Mouse (Mus musculus): Measurements from ENCODE around the gene Slc35c2.

Slc35c2 gene

GRCm38 (mm10) chr2:165279351-165279750 is 8.3 kb downstream of the Slc35c2 start:
- intact Hi-C loops (cut with DNase I): no loop called here

- intact Hi-C loops (cut with DNase I): loop anchor here (2.0 kb wide), 1 partner anchor 202 kb away; no protein-coding TSS in a partner anchor
Measured at GRCm38 (mm10) chr2:165277188-165277740, 10.4 kb downstream of the Slc35c2 start.

- intact Hi-C loops (cut with DNase I): loop anchor here (2.0 kb wide), 1 partner anchor 201 kb away; no protein-coding TSS in a partner anchor
Measured at GRCm38 (mm10) chr2:165275824-165276223, 11.8 kb downstream of the Slc35c2 start.

DNA sequence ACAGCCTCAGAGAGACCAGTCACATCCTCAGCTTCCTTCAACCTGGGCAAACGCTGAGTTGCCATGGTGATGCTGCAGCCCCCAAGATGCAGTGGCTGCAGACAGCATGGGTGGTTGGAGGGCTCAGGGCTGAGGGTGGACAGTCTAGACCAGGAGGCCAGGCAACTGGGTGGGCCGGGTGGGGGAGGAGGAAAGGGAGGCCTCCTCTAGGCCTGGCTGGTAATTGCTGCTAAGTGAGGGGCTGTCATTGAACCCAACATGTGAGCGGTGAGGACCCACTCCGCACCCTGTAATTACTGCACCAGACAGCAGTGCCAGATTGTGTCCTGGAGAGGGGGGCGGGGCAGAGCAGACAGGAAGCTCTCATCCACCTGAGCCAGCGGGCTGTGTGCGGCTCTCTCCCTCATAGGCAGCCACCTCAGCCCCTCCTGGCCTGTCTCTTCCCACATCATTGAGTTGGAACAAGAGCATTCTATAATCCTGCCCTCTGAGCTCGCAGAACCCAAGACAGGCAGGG is 12.5 kb downstream of the Slc35c2 start:
- intact Hi-C loops (cut with DNase I): no loop called here

DNA sequence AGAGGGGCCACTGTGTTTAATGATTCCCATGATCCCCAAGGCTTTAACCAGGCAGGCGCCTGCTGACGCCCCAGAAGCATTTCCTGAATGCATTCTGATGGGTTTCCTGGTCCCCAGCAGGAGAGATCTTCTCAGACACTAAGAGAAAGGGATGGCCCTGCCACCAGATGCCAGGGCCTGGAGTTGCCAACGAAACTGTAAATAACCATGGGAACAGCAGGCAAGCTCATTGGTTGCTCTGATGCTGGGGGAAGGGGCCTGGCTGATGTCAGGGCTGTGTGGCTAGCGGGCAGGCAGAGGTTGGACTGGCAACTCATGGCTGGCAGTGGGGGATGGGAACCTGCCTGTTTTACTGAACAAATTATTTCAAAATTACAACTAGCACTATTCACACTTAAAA is 14.1 kb downstream of the Slc35c2 start:
- intact Hi-C loops (cut with DNase I): no loop called here

GRCm38 (mm10) chr2:165271326-165271725 is 16.3 kb downstream of the Slc35c2 start:
- intact Hi-C loops (cut with DNase I): no loop called here

DNA sequence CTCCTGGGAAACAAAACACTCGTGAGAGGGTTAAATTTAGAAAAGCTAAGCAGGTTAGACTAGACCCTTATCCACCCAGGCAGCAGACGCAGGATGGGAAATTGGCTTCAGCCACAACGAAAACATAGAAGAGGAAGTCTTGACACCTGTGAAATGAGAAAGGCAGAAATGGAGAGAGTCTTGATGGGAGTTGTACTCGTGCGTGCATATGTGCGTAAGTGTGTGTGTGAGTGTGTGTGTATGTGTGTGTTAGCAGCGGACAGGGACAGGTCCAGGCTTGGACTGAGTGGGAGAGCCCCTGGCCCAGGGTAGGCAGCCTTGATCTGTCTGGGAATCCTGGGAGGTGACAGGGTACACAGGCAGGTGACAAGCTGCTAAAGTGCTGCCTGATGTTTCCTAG is 16.8 kb downstream of the Slc35c2 start:
- intact Hi-C loops (cut with DNase I): no loop called here

DNA sequence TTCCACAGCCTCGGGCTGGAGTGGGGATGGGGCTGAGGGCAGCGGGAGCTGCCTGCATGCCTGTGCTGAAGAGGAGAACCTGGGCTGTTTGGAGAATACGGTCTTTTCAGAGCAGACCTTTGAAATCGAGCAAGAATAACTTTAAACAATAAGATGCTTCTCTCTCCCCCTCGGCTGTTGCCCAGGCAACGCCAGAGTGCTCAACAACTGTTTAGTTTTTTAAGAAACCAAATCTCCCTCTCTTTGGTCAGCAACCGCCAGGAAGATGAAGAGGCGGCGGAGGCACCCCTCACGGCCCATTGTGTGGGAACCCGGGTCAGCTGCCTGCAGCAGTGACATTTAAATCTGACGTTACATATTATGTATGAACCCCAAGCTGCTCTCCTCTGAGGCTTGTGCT is 20.9 kb downstream of the Slc35c2 start:
- intact Hi-C loops (cut with DNase I): no loop called here

DNA sequence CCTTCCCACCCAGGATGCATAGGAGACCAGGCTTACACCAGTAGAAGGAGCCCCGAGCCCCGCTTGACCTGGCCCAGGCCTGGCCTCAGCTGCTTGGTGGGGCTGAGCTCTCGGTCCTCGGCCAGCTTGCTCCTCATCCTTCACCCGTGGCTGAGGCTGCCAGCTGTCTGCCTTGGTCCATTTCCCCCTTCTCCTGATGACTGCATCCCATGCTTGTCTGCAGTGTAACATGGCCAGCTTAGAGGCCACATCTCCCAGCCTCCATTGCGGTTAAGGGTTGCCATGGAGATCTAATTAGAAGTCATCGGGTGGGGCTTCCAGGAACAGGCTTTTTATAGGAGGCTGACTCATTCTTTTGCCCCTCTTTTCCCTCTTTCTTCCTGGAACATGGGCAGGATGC is 23.8 kb downstream of the Slc35c2 start:
- intact Hi-C loops (cut with DNase I): no loop called here

GRCm38 (mm10) chr2:165262274-165262990 is 25.2 kb downstream of the Slc35c2 start:
- intact Hi-C loops (cut with DNase I): no loop called here

GRCm38 (mm10) chr2:165259859-165260258 is 27.8 kb downstream of the Slc35c2 start:
- intact Hi-C loops (cut with DNase I): no loop called here

GRCm38 (mm10) chr2:165258321-165258720 is 29.3 kb downstream of the Slc35c2 start:
- intact Hi-C loops (cut with DNase I): no loop called here

DNA sequence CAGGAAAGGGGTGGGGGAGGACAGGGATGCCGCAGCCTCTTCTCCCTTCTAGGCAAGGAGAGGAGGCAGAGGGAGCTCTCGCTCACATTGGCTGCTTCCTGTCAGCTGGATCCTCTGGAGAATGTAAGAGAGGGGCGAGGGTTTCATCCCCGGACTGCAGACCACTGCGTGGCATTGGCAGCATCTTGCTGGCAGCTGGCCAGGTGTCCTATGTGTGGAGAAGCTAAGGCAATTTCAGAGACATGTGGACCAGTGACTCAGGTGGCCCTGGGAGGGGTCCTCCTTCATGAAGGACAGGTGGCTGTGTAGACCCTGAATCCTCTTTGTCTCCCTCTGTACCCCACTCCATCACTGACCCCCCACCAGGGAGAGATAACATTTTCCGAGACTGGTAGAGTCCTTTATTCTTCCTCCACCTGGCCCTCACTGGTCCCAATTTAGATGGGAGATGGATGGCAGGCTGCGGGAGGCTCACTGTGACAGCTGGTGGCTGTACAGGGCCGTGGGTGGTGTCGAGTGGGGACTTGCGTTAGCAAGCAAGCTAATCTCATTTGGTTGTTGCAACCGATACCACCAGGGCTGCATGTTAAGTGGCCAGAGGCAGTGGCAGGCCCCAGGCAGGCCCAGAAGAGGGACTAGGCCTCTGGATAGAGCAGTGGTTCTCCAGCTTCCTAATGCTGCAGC is 30.4 kb downstream of the Slc35c2 start:
- intact Hi-C loops (cut with DNase I): no loop called here

DNA sequence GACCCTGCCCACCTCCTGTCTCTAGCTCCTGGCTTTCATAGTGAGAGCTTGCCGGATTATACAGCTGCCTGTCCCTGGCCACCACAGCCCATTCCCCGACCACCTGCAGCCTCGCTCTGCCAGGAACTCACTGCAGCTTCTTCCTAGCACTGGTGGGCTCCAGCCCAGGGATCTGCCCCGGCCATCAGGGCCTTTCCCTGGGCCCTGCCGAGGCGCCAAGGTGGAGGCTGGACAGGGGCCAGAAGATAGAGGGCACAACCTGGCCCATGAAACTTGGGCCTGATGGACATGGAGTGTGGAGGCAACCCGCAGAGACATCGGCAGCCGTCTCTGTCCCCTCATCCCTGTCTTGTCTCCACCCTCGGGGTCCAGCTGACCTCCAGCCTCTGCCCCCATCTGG is 31.5 kb downstream of the Slc35c2 start:
- intact Hi-C loops (cut with DNase I): no loop called here

GRCm38 (mm10) chr2:165253867-165254266 is 33.8 kb downstream of the Slc35c2 start:
- intact Hi-C loops (cut with DNase I): no loop called here

DNA sequence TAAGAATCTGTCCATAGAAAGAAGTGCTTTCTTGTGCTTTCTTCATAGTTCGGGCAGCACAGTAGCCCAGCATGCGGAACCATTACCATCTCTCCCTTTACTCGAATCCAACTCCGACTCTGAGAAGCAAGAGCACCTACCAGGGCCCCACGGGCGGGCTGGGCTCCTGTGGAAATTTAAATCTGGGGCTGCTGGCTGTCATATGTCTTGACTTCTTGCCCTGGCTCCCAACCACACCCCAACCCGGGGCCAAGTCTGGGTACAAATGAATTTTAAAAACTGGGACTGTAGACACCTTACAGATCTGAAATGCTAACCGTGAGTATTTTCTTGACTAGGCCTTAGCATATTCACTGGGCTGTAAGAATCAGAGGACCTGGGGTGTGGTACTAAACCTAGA is 34.4 kb downstream of the Slc35c2 start:
- intact Hi-C loops (cut with DNase I): no loop called here

DNA sequence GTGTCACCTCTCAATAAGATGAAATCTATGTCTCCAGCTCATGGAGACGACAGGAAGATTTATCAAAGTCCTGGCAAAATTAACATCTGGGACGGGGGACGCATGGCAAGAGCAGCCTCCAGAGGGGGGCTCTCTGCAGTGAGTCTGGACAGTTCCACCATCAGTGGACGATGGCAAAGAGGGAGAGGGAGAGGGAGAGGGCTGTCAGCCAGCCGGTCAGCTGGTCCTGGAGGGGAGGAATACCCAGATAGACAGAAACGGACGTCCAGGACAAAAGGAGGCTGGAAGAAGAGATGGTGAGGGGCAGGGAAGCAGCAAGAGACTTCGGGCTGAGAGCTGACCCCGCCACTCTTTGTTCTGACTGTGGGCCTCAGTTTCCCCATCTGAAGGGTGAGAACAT is 34.9 kb downstream of the Slc35c2 start:
- intact Hi-C loops (cut with DNase I): no loop called here

GRCm38 (mm10) chr2:165252381-165252780 is 35.3 kb downstream of the Slc35c2 start:
- intact Hi-C loops (cut with DNase I): no loop called here

GRCm38 (mm10) chr2:165250903-165251302 is 36.8 kb downstream of the Slc35c2 start:
- intact Hi-C loops (cut with DNase I): no loop called here

- intact Hi-C loops (cut with DNase I): no loop called here
Measured at GRCm38 (mm10) chr2:165248967-165249366, 38.7 kb downstream of the Slc35c2 start.

GRCm38 (mm10) chr2:165246349-165246748 is 41.3 kb downstream of the Slc35c2 start:
- intact Hi-C loops (cut with DNase I): no loop called here

DNA sequence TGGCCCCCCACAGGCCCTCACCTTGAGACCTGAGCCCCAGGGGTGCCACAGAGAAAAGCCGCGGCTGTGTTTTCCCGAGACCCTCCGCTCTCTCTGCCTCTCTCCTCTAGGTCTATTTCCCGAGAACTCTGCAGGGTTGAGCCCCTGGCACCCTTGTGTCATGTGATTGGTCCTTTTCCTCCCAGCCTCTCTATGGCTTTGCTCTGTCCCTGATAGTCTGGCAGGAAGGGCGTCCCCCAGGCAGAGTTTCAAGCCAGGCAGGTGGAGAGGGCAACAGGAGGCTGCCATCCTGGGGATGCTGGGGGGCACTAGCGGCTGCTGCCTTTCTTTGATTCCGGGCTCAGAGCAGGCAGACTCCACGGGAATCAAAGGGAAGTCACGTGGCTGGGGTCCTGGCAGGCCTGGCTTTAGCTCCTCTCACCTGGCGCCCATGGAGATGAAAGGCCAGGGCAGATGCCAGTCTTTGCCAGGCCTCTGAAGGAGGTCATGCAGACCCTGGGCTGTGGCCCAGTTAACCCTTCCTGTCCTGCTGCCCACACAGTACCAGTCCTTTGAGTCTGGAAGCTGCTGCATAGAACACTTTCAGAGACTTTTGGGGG is 44.4 kb downstream of the Slc35c2 start:
- intact Hi-C loops (cut with DNase I): no loop called here
